Mouse (Mus musculus) layer of hippocampus, postnatal 36 days (tissue): ENCODE results near the gene Olfr464. TPM values are rescaled to one million over a fixed set of nuclear protein-coding genes. Genes with fewer than 3 reads are reported as not detected.

Experiments used
- total RNA-seq, 2 experiments: library from RNA; stranded (reverse); gene quantifications; 2 replicates each; pipeline ENCODE4 v1.2.3; 2021

Gene Olfr464
- total RNA-seq, 2 experiments from 2014 or later: not detected

Other genes with a start within 250 kb of the Olfr464 start
- 10 to 100 TPM; 71.7 to 78.7 TPM for gene Supt4a, start 183.4 kb downstream of the Olfr464 start, total RNA-seq
- gene Tspoap1, start 160.4 kb downstream of the Olfr464 start, total RNA-seq: 100 to 1,000 TPM; 146 to 163 TPM
- under 1 TPM; 0.28 to 0.60 TPM for gene Mpo, start 127.4 kb downstream of the Olfr464 start, total RNA-seq
- gene Lpo, start 92.7 kb downstream of the Olfr464 start, total RNA-seq: under 1 TPM; 0.12 to 0.18 TPM
- gene Mks1, start 67.8 kb downstream of the Olfr464 start, total RNA-seq: 1 to 10 TPM; 4.5 to 5.1 TPM
- gene Epx, start 45.4 kb downstream of the Olfr464 start, total RNA-seq: not detected
- not detected for gene Olfr462, start 28.7 kb downstream of the Olfr464 start, total RNA-seq
- gene Olfr463, start 23.6 kb downstream of the Olfr464 start, total RNA-seq: not detected
- 100 to 1,000 TPM; 446 to 473 TPM for gene Dynll2, start 66.6 kb upstream of the Olfr464 start, total RNA-seq
- 100 to 1,000 TPM; 232 to 248 TPM for gene Srsf1, start 126.4 kb upstream of the Olfr464 start, total RNA-seq
- gene Vezf1, start 147.3 kb upstream of the Olfr464 start, total RNA-seq: 10 to 100 TPM; 20.2 to 22.6 TPM
- 10 to 100 TPM; 27.9 to 31.4 TPM for gene Cuedc1, start 177.1 kb upstream of the Olfr464 start, total RNA-seq